Mouse (Mus musculus) skeletal muscle tissue, postnatal 0 days (tissue): Measurements from ENCODE around the gene Rbm34. TPM values are rescaled to one million over a fixed set of nuclear protein-coding genes. Genes with fewer than 3 reads are reported as not detected.

ENCODE experiments used
- polyA plus RNA-seq: library from polyadenylated mRNA; unstranded; fragments of >200 nt; fragmentation: Nextera tagmentation; extraction: Ambion mirVana; gene quantifications from 2 replicates; pipeline ENCODE4 v1.2.1, GENCODE M21; 2015

Gene Rbm34
- polyA plus RNA-seq: 15.8 and 16.9 TPM in 2 replicates

GRCm38 (mm10) chr8:126970579-126971313 lies at the start of gene Rbm34:
Gene Rbm34, minus strand, starts transcription at chr8:126971071.

GRCm38 (mm10) chr8:126945730-126946163 lies 25.1 kb downstream of the Rbm34 start, which contains the start of gene Tomm20:
Gene Tomm20, minus strand, starts transcription at chr8:126945844.

Other genes starting within 250 kb of the Rbm34 start
- 205 and 209 TPM in 2 replicates for gene Tomm20, start 25.2 kb downstream of the Rbm34 start, polyA plus RNA-seq
- 13.3 and 14.7 TPM in 2 replicates for gene Pard3, start 92.8 kb upstream of the Rbm34 start, polyA plus RNA-seq